Mouse (Mus musculus) ES-Bruce4 (cell line): ENCODE data around the gene Sar1a. TPM values are rescaled to one million over a fixed set of nuclear protein-coding genes. Genes with fewer than 3 reads are reported as not detected.
A peak's percentile ranks its signal among the peaks of the same experiment; 100 is the strongest.

Source experiments
- H3K27ac ChIP-seq: 2 replicates; pipeline ENCODE4 v1.5.1; 2012; ENCODE audit warnings: low read length, inconsistent platforms; ENCODE audit not compliant: insufficient read depth
- H3K27me3 ChIP-seq: 2 replicates; pipeline ENCODE4 v1.6.1; 2012; ENCODE audit warnings: mild to moderate bottlenecking, low read length, inconsistent platforms; ENCODE audit not compliant: control insufficient read depth, poor library complexity, insufficient read depth, severe bottlenecking
- H3K36me3 ChIP-seq: 2 replicates; pipeline ENCODE4 v1.6.1; 2012; ENCODE audit warnings: inconsistent platforms, mild to moderate bottlenecking, low read length, moderate library complexity; ENCODE audit not compliant: control insufficient read depth, poor library complexity, insufficient read depth, severe bottlenecking
- H3K4me1 ChIP-seq: one replicate; pipeline ENCODE4 v1.8.1; 2011; ENCODE audit warnings: low read length; ENCODE audit not compliant: control insufficient read depth, insufficient read depth
- H3K4me3 ChIP-seq: 2 replicates; pipeline ENCODE4 v1.5.1; 2011; ENCODE audit warnings: low read depth, mild to moderate bottlenecking, low read length
- H3K9ac ChIP-seq: 2 replicates; pipeline ENCODE4 v1.6.1; 2012; ENCODE audit warnings: low read depth, mild to moderate bottlenecking, inconsistent platforms; ENCODE audit not compliant: poor library complexity, severe bottlenecking
- H3K9me3 ChIP-seq: replicated peaks from 2 replicates; pipeline ENCODE4 v1.6.1; 2012; ENCODE audit warnings: mild to moderate bottlenecking, low read length, inconsistent platforms; ENCODE audit not compliant: control insufficient read depth, poor library complexity, insufficient read depth, severe bottlenecking
- CTCF ChIP-seq: IDR thresholded peaks from one replicate; pipeline ENCODE4 v1.8.1; 2011; ENCODE audit warnings: low read depth, low read length
- EP300 ChIP-seq: IDR thresholded peaks from 2 replicates; pipeline ENCODE4 v1.6.1; 2011; ENCODE audit warnings: low read depth, low read length; ENCODE audit not compliant: insufficient read depth
- POLR2A ChIP-seq: IDR thresholded peaks from one replicate; pipeline ENCODE4 v1.8.1; 2011; ENCODE audit warnings: low read length; ENCODE audit not compliant: insufficient read depth
- polyA plus RNA-seq: library from polyadenylated mRNA; stranded (reverse); fragments of >200 nt; gene quantifications from 2 replicates; pipeline ENCODE4 v1.2.4, GENCODE M21; 2011; ENCODE audit warnings: low read depth; ENCODE audit not compliant: missing spikeins, insufficient read depth, insufficient read length

The Sar1a gene
- polyA plus RNA-seq, 1 experiment = 136 TPM

DNA sequence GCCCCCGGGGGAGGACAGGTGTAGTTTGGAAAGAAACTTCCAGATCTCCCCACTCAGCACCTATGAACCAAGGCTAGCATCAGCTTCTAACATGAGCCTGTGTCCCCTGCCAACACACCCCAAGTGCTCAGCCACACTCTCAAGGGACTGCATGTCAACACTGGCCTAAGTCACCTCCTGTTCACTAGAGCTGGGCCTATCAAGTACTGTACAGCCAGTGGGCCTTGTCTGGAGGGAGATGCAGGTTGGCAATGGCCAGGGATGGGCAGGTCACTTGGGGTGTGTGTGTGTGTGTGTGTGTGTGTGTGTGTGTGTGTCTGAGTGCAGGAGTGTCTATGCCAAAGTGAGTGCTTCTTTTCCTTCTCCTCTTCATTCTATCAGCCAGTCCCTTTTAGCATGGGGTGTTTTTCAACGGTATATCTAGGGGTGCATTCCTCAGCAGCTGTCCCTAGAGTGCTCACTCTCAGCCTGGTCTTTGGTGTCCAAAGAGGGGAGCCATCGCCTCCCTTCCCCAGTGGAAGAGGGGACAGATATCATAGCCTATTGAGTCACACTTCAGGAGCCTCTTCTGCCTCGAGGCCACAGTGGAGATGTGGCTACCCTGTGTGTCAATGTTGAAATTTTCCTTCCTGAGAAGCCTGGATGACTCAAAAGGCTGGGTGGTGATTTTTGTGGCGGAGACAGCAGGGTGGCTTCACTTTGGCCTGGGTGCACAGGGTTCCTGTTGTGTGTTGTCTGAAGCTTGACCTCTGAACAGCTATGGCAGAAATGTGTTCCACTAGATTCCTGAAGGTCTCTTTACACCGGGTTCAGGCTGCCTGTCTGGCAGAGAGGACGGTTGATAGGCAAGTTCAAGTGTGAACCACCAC, 36.1 kb downstream of the Sar1a start:
- no peaks in the 10 kb centered on the region for H3K27me3 ChIP-seq
- 0 out of 2 replicates have a peak overlapping the region, but pooled peaks have one; percentile 61 for H3K9ac ChIP-seq
- H3K4me1 ChIP-seq = no peaks in the 10 kb centered on the region
- no peak for TF ChIP-seq POLR2A
- TF ChIP-seq EP300 = no peak
- TF ChIP-seq CTCF = no peak
- H3K27ac ChIP-seq = no peak overlapping the region
- H3K4me3 ChIP-seq = no peak overlapping the region
- H3K9me3 ChIP-seq = no peaks in the 10 kb centered on the region
- no peaks in the 10 kb centered on the region for H3K36me3 ChIP-seq

DNA sequence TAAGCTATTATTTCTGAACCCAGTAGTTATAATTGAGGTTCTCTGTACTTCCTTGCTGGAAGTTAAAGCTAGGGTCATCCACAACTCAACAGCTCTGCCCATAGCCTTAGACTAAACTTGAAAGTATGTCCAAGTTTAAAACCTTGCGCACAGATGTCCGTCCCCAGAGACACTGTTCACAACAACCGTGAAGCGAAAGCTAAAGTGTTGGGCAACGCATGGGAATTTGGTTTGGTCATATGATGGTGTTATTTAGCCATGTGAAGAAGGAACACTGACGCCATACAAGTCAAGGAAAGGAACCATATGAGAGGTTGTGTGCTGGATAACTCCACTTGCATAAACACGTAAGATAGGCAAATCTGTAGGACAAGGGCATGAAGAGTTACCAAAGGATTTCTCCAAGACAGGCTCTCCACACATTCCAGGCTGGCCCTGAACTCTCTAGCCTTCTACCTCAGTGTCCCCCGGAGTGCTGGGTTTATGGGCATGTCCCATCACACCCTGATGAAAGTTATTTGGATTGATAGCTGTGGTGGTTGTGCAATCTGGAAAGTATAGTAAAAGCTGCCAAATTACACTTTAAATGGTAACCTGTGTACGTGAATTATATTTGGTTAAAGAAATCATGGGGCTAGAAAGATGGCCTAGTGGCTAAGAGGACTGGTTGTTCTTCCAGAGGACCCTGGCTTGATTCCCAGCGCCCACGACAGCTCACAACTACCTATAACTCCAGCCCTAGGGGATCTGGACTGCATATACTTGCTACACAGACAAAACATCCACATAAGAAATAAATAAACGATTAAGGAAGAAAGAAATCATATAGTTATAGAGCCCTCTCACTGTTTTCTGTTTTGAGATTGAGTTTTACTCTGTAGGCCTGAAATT, 37.6 kb downstream of the Sar1a start:
- Histone ChIP-seq H3K36me3 (no peaks in the 10 kb centered on the region), H3K4me1 (no peaks in the 10 kb centered on the region), H3K4me3 (no peak overlapping the region), H3K27ac (no peak overlapping the region), H3K9ac (no peak overlapping the region), H3K27me3 (no peaks in the 10 kb centered on the region), H3K9me3 (no peaks in the 10 kb centered on the region)
- TF ChIP-seq EP300 (no peak), POLR2A (no peak), CTCF (no peak)

- no peak overlapping the region for H3K9ac ChIP-seq
- H3K36me3 ChIP-seq = no peaks in the 10 kb centered on the region
- H3K27ac ChIP-seq = no peak overlapping the region
- no peaks in the 10 kb centered on the region for H3K27me3 ChIP-seq
- no peak overlapping the region for H3K4me3 ChIP-seq
- H3K9me3 ChIP-seq = no peaks in the 10 kb centered on the region
- TF ChIP-seq POLR2A (no peak), CTCF (no peak), EP300 (no peak)
- H3K4me1 ChIP-seq = no peaks in the 10 kb centered on the region
These were observed 40.2 kb downstream of the Sar1a start for GRCm38 (mm10) chr10:61720331-61720730.

GRCm38 (mm10) chr10:61722215-61722614, 42.1 kb downstream of the Sar1a start:
- Histone ChIP-seq H3K9me3 (no peaks in the 10 kb centered on the region), H3K4me3 (no peak overlapping the region), H3K27me3 (no peaks in the 10 kb centered on the region), H3K4me1 (no peaks in the 10 kb centered on the region), H3K36me3 (no peaks in the 10 kb centered on the region), H3K27ac (no peak overlapping the region), H3K9ac (no peak overlapping the region)
- TF ChIP-seq POLR2A = no peak
- no peak for TF ChIP-seq EP300
- no peak for TF ChIP-seq CTCF

GRCm38 (mm10) chr10:61723271-61723670, 43.2 kb downstream of the Sar1a start:
- no peak overlapping the region for H3K4me3 ChIP-seq
- H3K27ac ChIP-seq = no peak overlapping the region
- H3K36me3 ChIP-seq = no peaks in the 10 kb centered on the region
- TF ChIP-seq CTCF = no peak
- TF ChIP-seq POLR2A = no peak
- no peak for TF ChIP-seq EP300
- no peak overlapping the region for H3K9ac ChIP-seq
- H3K27me3 ChIP-seq = no peaks in the 10 kb centered on the region
- no peaks in the 10 kb centered on the region for H3K4me1 ChIP-seq
- H3K9me3 ChIP-seq = no peaks in the 10 kb centered on the region
